Mouse (Mus musculus): ENCODE data around the gene Wfdc1.

Wfdc1 gene

GRCm38 (mm10) chr8:119666219-119666951 is at the start of gene Wfdc1:
Gene Wfdc1, plus strand, starts transcription at chr8:119666365.
- no peak for DNase-seq (ENCODE audit: low read depth, low spot score)

- no peak for DNase-seq (ENCODE audit: low read depth, low spot score)
Measured at GRCm38 (mm10) chr8:119616811-119617210, 49.4 kb upstream of the Wfdc1 start.

- DNase-seq (ENCODE audit: low read depth, low spot score): no peak
Measured at GRCm38 (mm10) chr8:119617586-119617985, 48.6 kb upstream of the Wfdc1 start.

GRCm38 (mm10) chr8:119618887-119619286 is 47.3 kb upstream of the Wfdc1 start:
- no peak for DNase-seq (ENCODE audit: low read depth, low spot score)

GRCm38 (mm10) chr8:119620116-119620840 is 45.9 kb upstream of the Wfdc1 start:
- DNase-seq (ENCODE audit: low read depth, low spot score): no peak

- no peak for DNase-seq (ENCODE audit: low read depth, low spot score)
Measured at GRCm38 (mm10) chr8:119620848-119621465, 45.2 kb upstream of the Wfdc1 start.

GRCm38 (mm10) chr8:119622555-119622954 is 43.6 kb upstream of the Wfdc1 start:
- DNase-seq (ENCODE audit: low read depth, low spot score): no peak

- DNase-seq (ENCODE audit: low read depth, low spot score): no peak
Measured at GRCm38 (mm10) chr8:119623061-119623460, 43.1 kb upstream of the Wfdc1 start.

- DNase-seq (ENCODE audit: low read depth, low spot score): no peak
Measured at GRCm38 (mm10) chr8:119623744-119624143, 42.4 kb upstream of the Wfdc1 start.

GRCm38 (mm10) chr8:119624916-119625315 is 41.2 kb upstream of the Wfdc1 start:
- DNase-seq (ENCODE audit: low read depth, low spot score): no peak

GRCm38 (mm10) chr8:119625788-119626187 is 40.4 kb upstream of the Wfdc1 start:
- DNase-seq (ENCODE audit: low read depth, low spot score): no peak

GRCm38 (mm10) chr8:119627199-119627598 is 39.0 kb upstream of the Wfdc1 start:
- no peak for DNase-seq (ENCODE audit: low read depth, low spot score)

GRCm38 (mm10) chr8:119627613-119628359 is 38.4 kb upstream of the Wfdc1 start:
- DNase-seq (ENCODE audit: low read depth, low spot score): no peak

GRCm38 (mm10) chr8:119630841-119631240 is 35.3 kb upstream of the Wfdc1 start:
- no peak for DNase-seq (ENCODE audit: low read depth, low spot score)

GRCm38 (mm10) chr8:119632246-119632645 is 33.9 kb upstream of the Wfdc1 start:
- no peak for DNase-seq (ENCODE audit: low read depth, low spot score)

- DNase-seq (ENCODE audit: low read depth, low spot score): no peak
Measured at GRCm38 (mm10) chr8:119632909-119633308, 33.3 kb upstream of the Wfdc1 start.

- no peak for DNase-seq (ENCODE audit: low read depth, low spot score)
Measured at GRCm38 (mm10) chr8:119634616-119635336, 31.4 kb upstream of the Wfdc1 start.

GRCm38 (mm10) chr8:119635378-119635777 is 30.8 kb upstream of the Wfdc1 start, which contains the start of gene Kcng4:
Gene Kcng4, minus strand, starts transcription at chr8:119635680.
- no peak for DNase-seq (ENCODE audit: low read depth, low spot score)

GRCm38 (mm10) chr8:119635958-119636357 is 30.2 kb upstream of the Wfdc1 start:
- DNase-seq (ENCODE audit: low read depth, low spot score): no peak

- no peak for DNase-seq (ENCODE audit: low read depth, low spot score)
Measured at GRCm38 (mm10) chr8:119636766-119637165, 29.4 kb upstream of the Wfdc1 start.

GRCm38 (mm10) chr8:119637381-119637780 is 28.8 kb upstream of the Wfdc1 start:
- no peak for DNase-seq (ENCODE audit: low read depth, low spot score)

All from WW6 (cell line).